Mouse (Mus musculus) CD4-positive, CD25-positive, alpha-beta regulatory T cell (primary cell): Measurements from ENCODE around the gene Tmem62. TPM values are rescaled to one million over a fixed set of nuclear protein-coding genes. Genes with fewer than 3 reads are reported as not detected.

ENCODE experiments used
- polyA plus RNA-seq: library from polyadenylated mRNA; unstranded; fragments of 100-300 nt; shearing (Covaris generic); gene quantifications from one replicate; pipeline ENCODE4 v1.2.1, GENCODE M21; 2017

Gene Tmem62
- polyA plus RNA-seq: 29.2 TPM

DNA sequence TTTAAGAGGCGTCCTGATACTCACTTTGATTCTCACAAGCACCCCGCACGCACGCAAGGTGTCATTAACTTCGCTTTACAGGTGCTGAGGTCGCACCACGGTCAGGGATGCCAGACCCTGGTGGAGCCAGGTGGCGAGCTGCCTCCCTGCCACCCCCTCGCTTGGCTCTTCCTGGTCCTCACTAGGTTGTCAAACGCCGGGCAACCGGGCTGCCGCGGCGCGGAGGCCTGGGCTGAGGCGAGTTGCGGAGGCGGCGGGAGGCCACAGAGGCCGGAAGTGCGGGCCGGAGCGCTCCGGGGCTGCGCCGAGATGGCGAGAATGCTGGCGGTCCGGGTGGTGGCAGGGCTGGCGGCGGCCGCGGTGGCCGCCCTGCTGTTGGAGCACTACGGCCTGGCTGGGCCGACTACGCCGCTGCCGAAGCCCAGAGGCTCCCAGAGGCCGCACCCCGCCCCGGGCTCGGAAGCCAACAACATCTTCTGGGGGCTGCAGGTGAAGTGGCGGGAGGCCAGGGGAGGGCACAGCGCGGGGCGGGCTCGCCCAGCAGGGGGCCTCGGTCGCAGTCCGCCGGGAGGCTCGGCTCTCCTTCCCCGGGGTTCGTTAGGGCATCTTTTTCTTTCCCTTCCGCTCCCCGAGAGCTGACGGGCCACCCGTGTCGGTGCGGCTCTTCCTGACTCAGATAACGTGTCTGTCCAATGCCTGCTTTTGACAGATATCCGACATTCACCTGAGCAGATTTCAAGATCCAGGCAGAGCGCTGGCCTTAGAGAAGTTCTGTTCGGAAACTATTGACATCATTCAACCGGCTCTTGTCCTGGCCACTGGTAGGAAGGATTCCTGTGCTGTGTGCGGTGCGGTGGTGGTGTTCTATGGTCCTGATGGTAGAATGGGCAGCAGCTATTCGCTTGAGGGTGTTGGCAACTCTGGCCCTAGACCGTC, at the start of gene Tmem62:
Gene Tmem62, plus strand, starts transcription at position 28 of the 936 bp plus-strand sequence.

GRCm38 (mm10) chr2:120970559-120971080, 6.2 kb upstream of the Tmem62 start, which contains the start of gene Ubr1:
Gene Ubr1 (minus strand): TSS chr2:120970715.

DNA sequence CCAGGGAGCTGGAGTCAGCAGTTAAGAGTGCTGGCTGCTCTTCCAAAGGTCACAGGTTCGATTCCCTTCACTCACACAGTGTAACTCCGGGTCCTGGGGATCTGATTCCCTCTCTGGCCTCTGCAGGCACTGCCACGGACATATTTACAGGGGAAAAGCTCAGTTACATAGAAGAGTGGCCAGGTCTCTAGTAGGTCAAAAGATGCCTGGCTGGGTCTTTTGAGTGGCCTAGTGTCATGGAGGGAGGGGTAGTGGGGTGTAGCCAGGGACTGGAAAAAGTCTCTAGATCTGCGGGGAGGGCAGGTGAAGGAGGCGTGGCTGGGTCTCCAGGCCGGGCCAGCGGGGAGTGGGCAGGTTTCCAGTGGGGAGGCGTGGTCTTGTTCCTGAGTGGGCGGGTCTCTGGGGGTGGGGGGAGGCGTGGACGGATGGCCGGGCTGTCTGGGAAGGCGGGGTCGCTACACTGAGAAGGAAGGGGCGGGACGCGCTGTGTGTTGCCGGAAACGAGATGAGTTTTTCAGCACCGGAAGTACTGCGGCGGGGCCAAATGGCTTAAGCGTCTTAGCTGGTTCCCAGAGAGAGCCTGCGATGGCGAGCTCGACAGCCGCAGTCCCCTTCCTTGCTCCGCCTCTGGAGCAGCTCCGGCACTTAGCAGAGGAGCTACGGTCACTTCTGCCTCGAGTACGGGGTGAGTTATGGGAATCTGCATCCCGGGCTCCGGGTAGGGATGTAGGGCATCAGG, 31.3 kb downstream of the Tmem62 start, which contains the start of gene Ccndbp1:
Gene Ccndbp1, plus strand, starts transcription at position 479 of the 739 bp plus-strand sequence.

GRCm38 (mm10) chr2:121036733-121037341, 60.0 kb downstream of the Tmem62 start, which contains the start of gene Epb42:
Gene Epb42 (minus strand): TSS chr2:121037072.

Other genes with a start within 250 kb of the Tmem62 start
- 38.0 TPM for gene Cdan1, start 126.9 kb upstream of the Tmem62 start, polyA plus RNA-seq
- gene Ttbk2, start 126.4 kb upstream of the Tmem62 start, polyA plus RNA-seq: 1.2 TPM
- 56.4 TPM for gene Ubr1, start 6.3 kb upstream of the Tmem62 start, polyA plus RNA-seq
- gene Ccndbp1, start 31.4 kb downstream of the Tmem62 start, polyA plus RNA-seq: 146 TPM
- 0.14 TPM for gene Epb42, start 60.1 kb downstream of the Tmem62 start, polyA plus RNA-seq
- not detected for gene Tgm5, start 108.8 kb downstream of the Tmem62 start, polyA plus RNA-seq
- gene Tgm7, start 132.8 kb downstream of the Tmem62 start, polyA plus RNA-seq: not detected
- 17.9 TPM for gene Adal, start 163.4 kb downstream of the Tmem62 start, polyA plus RNA-seq
- gene Lcmt2, start 163.6 kb downstream of the Tmem62 start, polyA plus RNA-seq: 24.0 TPM
- gene Tubgcp4, start 193.6 kb downstream of the Tmem62 start, polyA plus RNA-seq: 113 TPM
- 54.7 TPM for gene Zscan29, start 194.1 kb downstream of the Tmem62 start, polyA plus RNA-seq